Mouse (Mus musculus) embryonic facial prominence, embryonic 15.5 days (tissue): ENCODE measurements around the gene Zfp52. TPM values are rescaled to one million over a fixed set of nuclear protein-coding genes. Genes with fewer than 3 reads are reported as not detected.

ENCODE experiments used
- ATAC-seq: fragments of 200-750 bp; cut with Nextera tagmentation; 2 replicates; pipeline ENCODE4 v1.8.0; 2017; ENCODE audit warnings: low read depth, moderate TSS enrichment; ENCODE audit not compliant: insufficient number of reproducible peaks, low FRiP score, low TSS enrichment
- H3K27ac ChIP-seq: fragments of 300-500 bp; sonication (generic); replicated peaks from 2 replicates; pipeline ENCODE4 v1.5.1; 2015; ENCODE audit warnings: mild to moderate bottlenecking, inconsistent platforms
- H3K27me3 ChIP-seq: fragments of 300-500 bp; sonication (generic); 2 replicates; pipeline ENCODE4 v1.6.1; 2015; ENCODE audit warnings: inconsistent platforms
- H3K36me3 ChIP-seq: fragments of 300-500 bp; sonication (generic); 2 replicates; pipeline ENCODE4 v1.6.1; 2015; ENCODE audit warnings: mild to moderate bottlenecking, inconsistent platforms
- H3K4me1 ChIP-seq: fragments of 300-500 bp; sonication (generic); 2 replicates; pipeline ENCODE4 v1.6.1; 2015; ENCODE audit warnings: inconsistent platforms
- H3K4me2 ChIP-seq: fragments of 300-500 bp; sonication (generic); replicated peaks from 2 replicates; pipeline ENCODE4 v1.6.1; 2015; ENCODE audit warnings: mild to moderate bottlenecking, inconsistent platforms
- H3K4me3 ChIP-seq: fragments of 300-500 bp; sonication (generic); replicated peaks from 2 replicates; pipeline ENCODE4 v1.5.1; 2015; ENCODE audit warnings: mild to moderate bottlenecking, inconsistent platforms
- H3K9ac ChIP-seq: fragments of 300-500 bp; sonication (generic); 2 replicates; pipeline ENCODE4 v1.6.1; 2015; ENCODE audit warnings: inconsistent platforms
- H3K9me3 ChIP-seq: fragments of 300-500 bp; sonication (generic); replicated peaks from 2 replicates; pipeline ENCODE4 v1.6.1; 2016; ENCODE audit warnings: inconsistent platforms
- WGBS: fragments of 180-500 bp; shearing (Covaris S2); methylation state at CpG from one replicate; pipeline ENCODE4 v1.1.7; 2015; 5-methylcytosine and 5-hydroxymethylcytosine counted together
- polyA plus RNA-seq: library from polyadenylated mRNA; unstranded; fragments of >200 nt; fragmentation: Nextera tagmentation; extraction: Ambion mirVana; gene quantifications from 2 replicates; pipeline ENCODE4 v1.2.1, GENCODE M21; 2015

The Zfp52 gene
- polyA plus RNA-seq, 1 experiment from 2014 or later, result 5.4 TPM

- H3K4me3 ChIP-seq, result peak overlapping the region; percentile 60
- peak overlapping the region; percentile 97 for H3K27ac ChIP-seq
- ATAC-seq, result no peak
- peak overlapping the region; percentile 71 for H3K9ac ChIP-seq
- H3K9me3 ChIP-seq, result no peaks in the 10 kb centered on the region
- peaks cover 8% of the 10 kb centered on the region; the same call in 1 of the 2 replicates for H3K4me1 ChIP-seq
- peak overlapping the region; percentile 77 for H3K4me2 ChIP-seq
- H3K27me3 ChIP-seq, result no peaks in the 10 kb centered on the region
- no peaks in the 10 kb centered on the region for H3K36me3 ChIP-seq
- 30% methylated on average over 4 of the region's 4 CpGs for WGBS
These were observed 18.1 kb upstream of the Zfp52 start for GRCm38 (mm10) chr17:21517130-21517671.

- Histone ChIP-seq H3K9ac (no peak overlapping the region), H3K27me3 (no peaks in the 10 kb centered on the region), H3K27ac (no peak overlapping the region), H3K9me3 (no peaks in the 10 kb centered on the region), H3K4me2 (no peak overlapping the region), H3K4me3 (no peak overlapping the region), H3K36me3 (no peaks in the 10 kb centered on the region), H3K4me1 (peaks cover 1% of the 10 kb centered on the region; the same call in 1 of the 2 replicates)
- ATAC-seq, result no peak
These were observed 9.1 kb upstream of the Zfp52 start for GRCm38 (mm10) chr17:21526270-21526669.

- no peak for ATAC-seq
- H3K4me2 ChIP-seq, result no peak overlapping the region
- WGBS, result 72% methylated on average over 5 of the region's 5 CpGs
These were observed 4.6 kb upstream of the Zfp52 start for GRCm38 (mm10) chr17:21530645-21531330.

GRCm38 (mm10) chr17:21531621-21532020 is 3.7 kb upstream of the Zfp52 start:
- ATAC-seq, result no peak
- no peaks in the 10 kb centered on the region for H3K9me3 ChIP-seq

More at GRCm38 (mm10) chr17:21530645-21531330, 4.6 kb upstream of the Zfp52 start:
- Histone ChIP-seq H3K36me3 (no peaks in the 10 kb centered on the region), H3K4me3 (no peak overlapping the region), H3K27ac (no peak overlapping the region), H3K4me1 (peaks cover 19% of the 10 kb centered on the region), H3K27me3 (no peaks in the 10 kb centered on the region), H3K9me3 (no peaks in the 10 kb centered on the region), H3K9ac (no peak overlapping the region)

GRCm38 (mm10) chr17:21532101-21532951 is 3.0 kb upstream of the Zfp52 start:
- Histone ChIP-seq H3K36me3 (no peaks in the 10 kb centered on the region), H3K27ac (peak overlapping the region; percentile 96), H3K4me1 (peaks cover 19% of the 10 kb centered on the region), H3K9ac (peak overlapping the region; percentile 73), H3K4me3 (peak overlapping the region; percentile 71), H3K9me3 (no peaks in the 10 kb centered on the region), H3K4me2 (peak overlapping the region; percentile 65), H3K27me3 (no peaks in the 10 kb centered on the region)
- peak; percentile 87 for ATAC-seq
- WGBS, result under 1% methylated on average over 54 of the region's 54 CpGs

More at GRCm38 (mm10) chr17:21531621-21532020, 3.7 kb upstream of the Zfp52 start:
- Histone ChIP-seq H3K9ac (peak overlapping the region; percentile 73), H3K4me2 (peak overlapping the region; percentile 65), H3K36me3 (no peaks in the 10 kb centered on the region), H3K27me3 (no peaks in the 10 kb centered on the region), H3K27ac (peak overlapping the region; percentile 96), H3K4me1 (peaks cover 19% of the 10 kb centered on the region), H3K4me3 (peak overlapping the region; percentile 71)
- 70% methylated on average over 5 of the region's 5 CpGs for WGBS

GRCm38 (mm10) chr17:21533961-21534360 is 1.4 kb upstream of the Zfp52 start:
- no peaks in the 10 kb centered on the region for H3K27me3 ChIP-seq
- H3K36me3 ChIP-seq, result no peaks in the 10 kb centered on the region
- H3K9me3 ChIP-seq, result no peaks in the 10 kb centered on the region
- no peak overlapping the region for H3K9ac ChIP-seq
- peak overlapping the region; percentile 48 for H3K27ac ChIP-seq
- H3K4me2 ChIP-seq, result no peak overlapping the region
- no peak for ATAC-seq
- WGBS, result 89% methylated on average over 1 of the region's 1 CpGs
- H3K4me1 ChIP-seq, result peaks cover 19% of the 10 kb centered on the region
- H3K4me3 ChIP-seq, result no peak overlapping the region

GRCm38 (mm10) chr17:21534460-21535095 is 761 bp upstream of the Zfp52 start:
- peak overlapping the region; percentile 76 for H3K4me2 ChIP-seq
- H3K4me3 ChIP-seq, result peak overlapping the region; percentile 59
- H3K36me3 ChIP-seq, result no peaks in the 10 kb centered on the region
- no peak for ATAC-seq
- no peak overlapping the region for H3K9ac ChIP-seq
- no peaks in the 10 kb centered on the region for H3K9me3 ChIP-seq
- no peaks in the 10 kb centered on the region for H3K27me3 ChIP-seq
- peaks cover 19% of the 10 kb centered on the region for H3K4me1 ChIP-seq
- H3K27ac ChIP-seq, result peak overlapping the region; percentile 70
- WGBS, result 14% methylated on average over 4 of the region's 4 CpGs

GRCm38 (mm10) chr17:21536096-21536495 is 757 bp downstream of the Zfp52 start:
- Histone ChIP-seq H3K4me2 (peak overlapping the region; percentile 76), H3K4me1 (peaks cover 19% of the 10 kb centered on the region), H3K9ac (peak overlapping the region; percentile 31; the same call in 1 of the 2 replicates), H3K36me3 (no peaks in the 10 kb centered on the region), H3K27ac (no peak overlapping the region), H3K4me3 (peak overlapping the region; percentile 59), H3K27me3 (no peaks in the 10 kb centered on the region), H3K9me3 (no peaks in the 10 kb centered on the region)
- no peak for ATAC-seq
- WGBS, result 33% methylated on average over 7 of the region's 7 CpGs

- ATAC-seq, result no peak
- Histone ChIP-seq H3K9me3 (no peaks in the 10 kb centered on the region), H3K4me2 (no peak overlapping the region), H3K4me1 (peaks cover 14% of the 10 kb centered on the region), H3K27ac (no peak overlapping the region), H3K4me3 (no peak overlapping the region), H3K9ac (no peak overlapping the region), H3K36me3 (no peaks in the 10 kb centered on the region), H3K27me3 (no peaks in the 10 kb centered on the region)
- 61% methylated on average over 2 of the region's 2 CpGs for WGBS
These were observed 1.3 kb downstream of the Zfp52 start for GRCm38 (mm10) chr17:21536676-21537075.

- ATAC-seq, result no peak
- Histone ChIP-seq H3K4me3 (no peak overlapping the region), H3K27me3 (no peaks in the 10 kb centered on the region), H3K4me2 (no peak overlapping the region), H3K9ac (no peak overlapping the region), H3K36me3 (peaks cover 20% of the 10 kb centered on the region), H3K4me1 (no peaks in the 10 kb centered on the region), H3K9me3 (no peaks in the 10 kb centered on the region), H3K27ac (no peak overlapping the region)
- 78% methylated on average over 2 of the region's 2 CpGs for WGBS
These were observed 22.5 kb downstream of the Zfp52 start for GRCm38 (mm10) chr17:21557831-21558230.

- Histone ChIP-seq H3K4me1 (0 out of 2 replicates have a peak, but pooled peaks cover 8% of the 10 kb centered on the region), H3K27ac (peak overlapping the region; percentile 94), H3K4me2 (peak overlapping the region; percentile 68), H3K4me3 (peak overlapping the region; percentile 73), H3K9ac (peak overlapping the region; percentile 43; the same call in 1 of the 2 replicates), H3K27me3 (no peaks in the 10 kb centered on the region), H3K36me3 (0 out of 2 replicates have a peak, but pooled peaks cover 2% of the 10 kb centered on the region), H3K9me3 (no peaks in the 10 kb centered on the region)
- peak; percentile 78 for ATAC-seq
- WGBS, result 3% methylated on average over 5 of the region's 5 CpGs
These were observed 30.9 kb downstream of the Zfp52 start for GRCm38 (mm10) chr17:21566220-21566619.
